Mouse (Mus musculus) c-Kit-positive CD71-positive TER-119-negative erythroid progenitor cells, embryonic 14.5 days (primary cell): Measurements from ENCODE around the gene Syne3.

Source experiments
- DNase-seq: peaks from one replicate; pipeline ENCODE4 v3.0.0-alpha.2; 2013; ENCODE audit warnings: low read depth

The Syne3 gene

DNA sequence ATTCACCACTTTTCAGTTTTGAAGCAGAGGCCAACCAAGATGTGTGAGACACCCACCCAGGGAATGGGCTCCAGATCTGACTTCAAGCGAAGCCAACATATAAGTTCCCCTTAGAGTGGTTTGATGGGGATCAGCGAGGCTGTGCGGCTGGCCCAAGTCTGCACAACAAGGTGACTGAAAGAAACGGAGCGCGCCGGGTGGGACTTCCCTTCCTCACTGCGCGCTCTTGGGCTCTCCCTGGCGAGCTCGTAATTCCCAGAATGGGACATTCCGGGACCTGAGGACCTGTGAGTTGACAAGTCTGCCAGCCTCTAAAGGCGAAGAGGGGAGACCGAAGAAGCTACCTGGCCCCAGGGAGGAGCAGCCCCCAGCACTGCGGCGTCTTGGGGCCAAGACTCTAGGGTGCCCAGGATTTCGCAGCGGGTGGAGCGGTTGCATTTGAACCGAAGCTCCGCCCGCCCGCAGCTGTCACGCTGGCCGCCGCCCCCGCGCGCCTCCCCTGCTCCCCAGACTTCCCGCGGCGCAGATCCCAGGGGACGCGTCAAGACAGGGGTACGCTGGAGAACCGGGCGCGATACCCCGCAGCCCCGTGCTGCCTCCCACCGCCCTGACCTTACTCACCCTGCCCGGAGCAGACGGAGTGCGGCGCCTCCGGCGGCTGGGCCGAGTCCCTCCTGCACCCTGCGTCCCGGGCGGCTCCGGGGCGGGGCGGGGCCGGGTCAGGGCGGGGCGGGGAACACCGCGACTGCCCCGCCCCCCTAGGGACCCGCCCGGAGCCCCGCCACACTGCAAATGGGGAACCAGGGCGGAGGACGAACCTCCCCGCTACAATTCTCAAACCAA lies at the start of gene Syne3:
Gene Syne3, minus strand, starts transcription at position 440 of the 843 bp plus-strand sequence.
- DNase-seq = no peak

- DNase-seq = no peak
Observed at GRCm38 (mm10) chr12:105055308-105055707, 45.7 kb upstream of the Syne3 start.

DNA sequence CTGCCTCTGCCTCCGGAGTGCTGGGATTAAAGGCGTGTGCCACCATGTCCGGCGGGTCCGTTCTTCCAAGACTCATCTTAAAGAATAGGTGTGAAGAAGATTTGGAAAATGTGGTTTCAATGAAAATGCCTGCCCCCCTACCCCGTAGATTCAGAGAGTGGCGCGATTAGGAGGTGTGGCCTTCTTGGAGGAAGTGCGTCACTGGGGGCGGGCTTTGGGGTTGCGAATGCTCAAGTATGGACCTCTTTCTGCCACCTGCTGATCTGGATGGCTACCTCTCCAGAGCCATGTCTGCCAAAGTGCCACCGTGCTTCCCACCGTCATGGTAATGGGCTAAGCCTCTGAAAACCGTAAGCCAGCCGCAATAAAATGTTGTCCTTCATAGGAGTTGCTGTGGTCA lies 44.4 kb upstream of the Syne3 start:
- no peak for DNase-seq

- no peak for DNase-seq
Observed at GRCm38 (mm10) chr12:105050898-105051297, 41.3 kb upstream of the Syne3 start.

- DNase-seq = no peak
Observed at GRCm38 (mm10) chr12:105049813-105050212, 40.2 kb upstream of the Syne3 start.

DNA sequence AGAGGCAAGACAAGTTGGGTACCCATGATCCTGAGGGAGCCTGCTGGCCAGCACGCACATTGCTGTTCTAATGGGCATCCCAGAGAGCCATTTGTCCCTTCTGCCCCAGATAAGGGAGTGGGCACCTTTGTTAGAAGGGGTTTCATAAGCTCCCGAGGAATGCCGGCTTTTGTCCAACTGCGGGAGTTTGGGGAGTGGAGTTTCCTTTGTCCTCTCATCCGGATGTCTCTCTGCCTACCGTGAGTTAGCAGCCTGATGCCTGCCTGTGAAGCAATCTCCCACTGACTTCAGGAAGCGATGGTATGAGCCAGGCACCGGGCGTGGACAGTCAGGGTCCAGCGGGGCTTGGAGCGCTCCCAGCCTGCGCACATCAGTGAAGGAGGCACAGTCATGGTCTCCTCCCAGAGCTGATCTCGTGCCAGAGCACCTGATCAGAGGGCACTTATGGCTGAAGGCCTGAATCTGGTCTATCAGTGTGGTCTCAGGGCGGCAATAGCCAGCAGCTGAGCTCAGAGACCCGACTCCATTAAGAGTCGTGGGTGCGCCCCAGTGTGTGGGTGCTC lies 38.8 kb upstream of the Syne3 start:
- DNase-seq = no peak

- DNase-seq = no peak
Observed at GRCm38 (mm10) chr12:105044775-105045174, 35.2 kb upstream of the Syne3 start.

- no peak for DNase-seq
Observed at GRCm38 (mm10) chr12:105043081-105043480, 33.5 kb upstream of the Syne3 start.

DNA sequence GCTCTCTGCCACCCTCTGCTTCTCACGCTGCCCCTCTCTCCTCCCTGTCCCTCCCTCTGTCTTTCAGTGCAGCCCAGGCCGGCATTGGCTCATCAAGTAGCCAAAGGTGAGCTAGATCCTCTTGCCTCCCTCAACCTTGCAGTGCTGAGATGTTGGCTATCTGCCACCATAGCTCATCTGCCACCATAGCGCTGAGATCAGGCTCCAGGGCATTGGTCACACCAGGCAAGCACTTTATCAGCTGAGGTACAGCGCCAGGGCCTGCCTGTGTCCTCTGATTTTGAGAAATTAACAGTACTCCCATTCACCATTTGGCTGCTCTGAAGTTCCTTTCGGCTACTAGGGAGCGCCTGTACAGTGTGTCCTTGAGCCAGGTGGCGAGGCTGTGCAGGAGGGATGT lies 31.3 kb upstream of the Syne3 start:
- DNase-seq = no peak

GRCm38 (mm10) chr12:105039578-105040289 lies 30.1 kb upstream of the Syne3 start:
- no peak for DNase-seq

DNA sequence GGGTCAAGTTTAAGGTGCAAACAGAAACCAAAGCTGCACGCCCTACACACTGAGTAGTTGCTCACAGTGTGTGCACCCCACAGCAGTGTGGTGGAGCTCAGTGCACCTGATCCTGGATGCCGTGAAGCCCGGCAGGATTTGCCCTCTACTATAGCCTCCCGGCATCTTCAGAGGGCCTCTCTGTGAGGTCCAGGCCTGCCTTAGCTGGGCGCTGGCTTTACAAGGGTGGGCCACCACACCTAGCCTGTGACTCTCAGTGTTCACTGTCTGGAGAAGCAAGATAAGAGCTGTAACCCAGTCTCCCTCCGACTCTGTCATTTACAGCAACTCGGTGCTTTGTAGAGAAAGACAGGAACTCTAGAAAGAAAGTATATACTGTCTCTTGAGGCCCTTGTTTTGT lies 29.3 kb upstream of the Syne3 start:
- DNase-seq = no peak

DNA sequence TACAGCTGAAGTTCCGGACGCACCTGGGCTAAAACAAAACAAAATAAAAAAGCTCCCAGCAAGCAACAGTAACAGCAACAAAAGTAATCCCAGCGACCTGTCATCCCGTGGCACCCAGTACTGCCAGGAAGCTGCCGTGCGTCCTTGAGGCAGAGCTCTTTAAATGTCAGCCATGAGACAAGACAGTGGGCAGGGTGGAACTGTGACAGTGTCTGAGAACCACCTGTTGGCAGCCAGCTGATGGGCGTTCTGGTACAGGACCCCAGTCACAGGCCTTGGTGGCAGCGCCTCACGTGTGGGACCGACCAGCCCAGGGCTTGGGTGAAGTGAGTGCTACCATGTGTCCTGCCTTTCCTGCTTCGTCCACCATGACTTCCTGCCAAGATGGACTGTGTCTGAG lies 28.6 kb upstream of the Syne3 start:
- DNase-seq = no peak

GRCm38 (mm10) chr12:105034130-105034769 lies 24.6 kb upstream of the Syne3 start:
- DNase-seq = no peak

- no peak for DNase-seq
Observed at GRCm38 (mm10) chr12:105032832-105033775, 23.5 kb upstream of the Syne3 start.

- peak; percentile 99 for DNase-seq
Observed at GRCm38 (mm10) chr12:105032147-105032831, 22.7 kb upstream of the Syne3 start, which contains the start of gene Glrx5. Gene Glrx5 (plus strand): TSS chr12:105032688.

DNA sequence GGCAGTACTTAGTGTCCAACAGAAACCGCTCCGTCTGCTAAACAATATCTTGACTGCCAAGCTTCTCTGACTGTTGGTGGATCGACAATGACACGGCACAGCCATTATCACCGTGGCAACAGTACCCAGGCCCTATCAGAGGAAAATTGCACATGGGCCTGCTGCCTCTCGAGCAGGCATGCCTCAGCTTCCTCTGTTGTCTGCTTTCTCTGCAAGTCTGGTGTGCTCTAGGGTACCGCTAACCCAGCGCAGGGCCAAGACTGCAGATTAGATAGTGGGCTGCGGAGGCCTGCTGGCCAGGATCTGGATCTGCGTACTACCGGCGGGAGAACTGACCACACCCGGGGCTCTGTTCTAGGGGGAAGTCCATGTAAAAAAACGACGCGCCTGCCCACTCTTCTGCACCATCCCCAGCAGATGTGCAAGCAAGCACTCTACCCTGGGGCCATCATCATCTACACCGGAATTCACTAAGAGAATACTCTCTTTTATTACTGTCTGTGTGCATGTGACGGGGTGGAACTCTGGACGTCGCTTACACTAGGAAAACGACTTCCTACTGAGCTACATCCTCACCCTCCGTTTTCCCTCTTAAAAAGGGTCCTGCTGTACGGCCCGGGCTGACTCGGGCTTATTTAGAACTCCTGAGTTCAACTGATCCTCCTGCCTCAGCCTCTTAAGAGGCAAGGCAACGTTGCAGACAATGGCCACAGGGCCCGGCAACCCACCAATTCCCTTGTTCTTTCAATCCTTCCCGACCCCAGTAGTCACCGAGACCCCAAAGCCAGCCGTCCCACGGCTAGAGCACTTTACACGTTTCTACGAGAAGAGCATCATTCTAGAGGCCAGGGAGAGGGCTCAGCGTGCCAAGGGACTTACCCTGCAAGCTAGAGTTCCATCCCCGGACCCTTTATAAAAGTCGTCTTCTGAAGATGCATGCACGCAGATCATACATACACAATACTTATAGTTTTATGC lies 21.8 kb upstream of the Syne3 start:
- no peak for DNase-seq

GRCm38 (mm10) chr12:105029890-105030289 lies 20.3 kb upstream of the Syne3 start:
- no peak for DNase-seq

GRCm38 (mm10) chr12:105027323-105027991 lies 17.8 kb upstream of the Syne3 start:
- peak; percentile 99 for DNase-seq
